Mouse (Mus musculus) ES-E14 (cell line): Measurements from ENCODE around the gene Srrm1.

Experiments used
- HCFC1 ChIP-seq: IDR thresholded peaks from 2 replicates; pipeline ENCODE4 v1.6.1; 2012; ENCODE audit warnings: low read length, inconsistent platforms, borderline replicate concordance; ENCODE audit not compliant: insufficient read depth
- MAFK ChIP-seq: IDR thresholded peaks from 2 replicates; pipeline ENCODE4 v1.6.1; 2014; ENCODE audit warnings: mild to moderate bottlenecking, low read depth, low read length, inconsistent platforms; ENCODE audit not compliant: insufficient read depth
- ZC3H11A ChIP-seq: IDR thresholded peaks from 2 replicates; pipeline ENCODE4 v1.6.1; 2012; ENCODE audit warnings: low read depth, mild to moderate bottlenecking, inconsistent platforms, low read length, borderline replicate concordance

DNA sequence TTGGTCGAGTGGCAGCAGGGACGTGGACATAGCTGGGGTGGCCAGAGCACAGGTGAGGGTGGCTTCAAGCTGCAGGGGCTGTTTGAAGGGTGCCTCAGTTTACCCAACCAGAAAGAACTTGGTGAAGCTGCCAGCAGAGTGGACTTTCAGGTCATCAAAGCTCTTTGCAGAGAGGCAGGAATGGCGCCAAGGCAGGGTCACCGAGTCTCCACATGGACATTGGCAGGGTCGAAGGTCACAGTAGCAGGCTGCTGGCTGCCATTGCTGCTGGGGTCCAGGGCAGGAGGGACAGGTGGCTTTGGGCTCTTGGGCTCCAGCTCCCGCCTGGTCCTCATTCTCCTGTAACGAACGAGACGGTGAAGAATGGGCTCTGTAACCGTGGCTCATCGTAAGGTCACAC lies 17.3 kb upstream of the Srrm1 start:
- no peak for TF ChIP-seq MAFK
- no peak for TF ChIP-seq ZC3H11A
- no peak for TF ChIP-seq HCFC1
